In the genomic region with DNA sequence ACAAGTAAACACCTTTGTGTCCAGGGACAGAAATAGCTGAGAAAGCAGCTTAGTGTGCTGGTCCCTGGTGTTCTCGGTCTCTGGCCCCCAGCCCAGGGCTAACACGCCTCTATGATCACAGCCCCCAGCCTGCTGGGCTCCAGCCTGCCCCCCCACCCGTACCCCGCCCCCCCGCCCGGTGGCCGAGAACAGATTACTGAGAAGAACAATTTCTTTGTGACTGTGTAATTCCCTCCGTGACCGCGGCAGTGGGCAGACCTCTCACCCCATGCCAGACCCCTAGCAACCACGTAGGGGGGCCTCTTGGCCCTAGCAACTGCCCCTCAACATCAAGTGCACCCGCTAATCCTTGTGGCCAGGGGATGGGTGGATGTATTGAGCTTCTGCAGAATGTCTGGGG, we compare ENCODE assay signal across 19 mouse cellular contexts. TPM values are rescaled to one million over a fixed set of nuclear protein-coding genes. Genes with fewer than 3 reads are reported as not detected.
A peak's percentile ranks its signal among the peaks of the same experiment; 100 is the strongest.
DNase-seq lines count a peak whose midpoint lies in the region; ATAC-seq and TF ChIP-seq lines count a peak whose summit lies in the region.
"Had no signal": no experiment of that assay in that cellular context is flagged by ENCODE, and none has a peak within 500 bp of the region (broad histone marks: within the 10 kb centered on the region; RNA-seq: fewer than 3 reads in every experiment).

No protein-coding gene starts in this region.

- TF ChIP-seq CTCF in midbrain, postnatal 0 days (IDR thresholded peaks at IDR 0.05) = no peak
- no peak for TF ChIP-seq CTCF in hindbrain, postnatal 0 days (IDR thresholded peaks at IDR 0.05; ENCODE audit: low read depth)
- no peak for TF ChIP-seq CTCF in testis, adult 2 months (IDR thresholded peaks at IDR 0.05; ENCODE audit: control insufficient read depth, insufficient read depth, insufficient replicate concordance, low read depth, low read length)

- no peaks in the 10 kb centered on the region for H3K9me3 ChIP-seq in midbrain, embryonic 11.5 days (ENCODE audit: control insufficient read depth, low read length)
- H3K9me3 ChIP-seq in midbrain, postnatal 0 days (ENCODE audit: low read length) = no peaks in the 10 kb centered on the region
- no peaks in the 10 kb centered on the region for H3K9me3 ChIP-seq in hindbrain, postnatal 0 days (ENCODE audit: low read length)
- H3K9me3 ChIP-seq: forebrain, embryonic 15.5 days; heart, embryonic 15.5 days; limb, embryonic 15.5 days; liver, embryonic 15.5 days had no signal

- no peak overlapping the region for H3K27ac ChIP-seq in midbrain, embryonic 11.5 days (ENCODE audit: low read depth, low read length)
- no peak overlapping the region for H3K27ac ChIP-seq in midbrain, postnatal 0 days (ENCODE audit: low read depth, low read length)
- H3K27ac ChIP-seq in hindbrain, postnatal 0 days = peak overlapping the region; percentile 20; the same call in 1 of the 2 replicates
- H3K27ac ChIP-seq in testis, adult 2 months (ENCODE audit: control insufficient read depth, insufficient read depth, low read depth, low read length) = peak overlapping the region; percentile 56
- H3K27ac ChIP-seq: forebrain, embryonic 15.5 days; limb, embryonic 15.5 days; liver, embryonic 15.5 days; macrophage; neural tube, embryonic 12.5 days had no signal

- H3K27me3 ChIP-seq in midbrain, embryonic 11.5 days (ENCODE audit: control insufficient read depth, insufficient read depth, low read length) = peaks cover 50% of the 10 kb centered on the region
- H3K27me3 ChIP-seq in midbrain, postnatal 0 days (ENCODE audit: insufficient read depth, low read length) = no peaks in the 10 kb centered on the region
- no peaks in the 10 kb centered on the region for H3K27me3 ChIP-seq in hindbrain, postnatal 0 days (ENCODE audit: insufficient read depth, low read length)
- H3K27me3 ChIP-seq in testis, adult 2 months (ENCODE audit: control insufficient read depth, insufficient read depth, low read length) = no peaks in the 10 kb centered on the region
- H3K27me3 ChIP-seq: CH12.LX; forebrain, embryonic 15.5 days; heart, embryonic 15.5 days; limb, embryonic 15.5 days; liver, embryonic 15.5 days had no signal

- H3K4me3 ChIP-seq in midbrain, embryonic 11.5 days (ENCODE audit: low read depth, low read length) = no peak overlapping the region
- no peak overlapping the region for H3K4me3 ChIP-seq in midbrain, postnatal 0 days (ENCODE audit: low read depth, low read length)
- no peak overlapping the region for H3K4me3 ChIP-seq in hindbrain, postnatal 0 days (ENCODE audit: low read length)
- H3K4me3 ChIP-seq in testis, adult 2 months (ENCODE audit: control insufficient read depth, low read depth, low read length) = no peak overlapping the region
- H3K4me3 ChIP-seq: forebrain, embryonic 15.5 days; heart, embryonic 15.5 days; limb, embryonic 15.5 days; liver, embryonic 15.5 days; neural tube, embryonic 12.5 days had no signal

- DNase-seq in heart, adult 11 months = peak; percentile 92
- no peak for DNase-seq in heart, adult 9 months (ENCODE audit: low spot score in 2 of 2)
- no peak for DNase-seq in midbrain, embryonic 11.5 days (ENCODE audit: low spot score, missing footprints)
- no peak for DNase-seq in midbrain, postnatal 0 days (ENCODE audit: low spot score)
- no peak for DNase-seq in hindbrain, postnatal 0 days (ENCODE audit: low spot score)
- no peak for DNase-seq in urinary bladder, postnatal 36 days (ENCODE audit: low spot score in 2 of 2)
- DNase-seq: cerebellum, adult 2 months; cerebellum, postnatal 36 days; gastrocnemius, postnatal 36 days; kidney, adult 11 months had no signal

- H3K9ac ChIP-seq in midbrain, embryonic 11.5 days (ENCODE audit: low read length) = no peak overlapping the region
- no peak overlapping the region for H3K9ac ChIP-seq in midbrain, postnatal 0 days (replicated peaks; ENCODE audit: low read length, poor library complexity, severe bottlenecking)
- H3K9ac ChIP-seq in hindbrain, postnatal 0 days (replicated peaks; ENCODE audit: low read length) = no peak overlapping the region; the same call in 1 of the 2 replicates
- H3K9ac ChIP-seq: forebrain, embryonic 15.5 days; heart, embryonic 15.5 days; limb, embryonic 15.5 days; liver, embryonic 15.5 days; neural tube, embryonic 12.5 days had no signal

- peaks cover 11% of the 10 kb centered on the region for H3K36me3 ChIP-seq in midbrain, embryonic 11.5 days (ENCODE audit: control insufficient read depth, insufficient read depth, low read length)
- H3K36me3 ChIP-seq in midbrain, postnatal 0 days (ENCODE audit: insufficient read depth, low read length) = peaks cover 26% of the 10 kb centered on the region
- peaks cover 32% of the 10 kb centered on the region; the same call in 1 of the 2 replicates for H3K36me3 ChIP-seq in hindbrain, postnatal 0 days (ENCODE audit: insufficient read depth, low read length)
- no peaks in the 10 kb centered on the region; the same call in 1 of the 2 replicates for H3K36me3 ChIP-seq in testis, adult 2 months (ENCODE audit: control insufficient read depth, insufficient read depth, low read length)

- no peak overlapping the region for H3K4me2 ChIP-seq in midbrain, embryonic 11.5 days
- no peak overlapping the region for H3K4me2 ChIP-seq in midbrain, postnatal 0 days (ENCODE audit: low read depth, low read length, poor library complexity, severe bottlenecking)
- no peak overlapping the region for H3K4me2 ChIP-seq in hindbrain, postnatal 0 days (ENCODE audit: low read depth, low read length)
- H3K4me2 ChIP-seq: forebrain, embryonic 15.5 days; heart, embryonic 15.5 days; limb, embryonic 15.5 days; liver, embryonic 15.5 days; neural tube, embryonic 12.5 days had no signal

- WGBS in midbrain, embryonic 11.5 days = 18% methylated on average over 12 of the region's 12 CpGs
- 13% methylated on average over 12 of the region's 12 CpGs for WGBS in midbrain, postnatal 0 days
- WGBS in hindbrain, postnatal 0 days = 25% methylated on average over 12 of the region's 12 CpGs

- H3K4me1 ChIP-seq in midbrain, embryonic 11.5 days (ENCODE audit: control insufficient read depth, insufficient read depth, low read length) = peaks cover 34% of the 10 kb centered on the region
- H3K4me1 ChIP-seq in midbrain, postnatal 0 days (ENCODE audit: insufficient read depth, low read length) = no peaks in the 10 kb centered on the region
- H3K4me1 ChIP-seq in hindbrain, postnatal 0 days (ENCODE audit: insufficient read depth, low read length) = no peaks in the 10 kb centered on the region
- no peaks in the 10 kb centered on the region; the same call in 1 of the 2 replicates for H3K4me1 ChIP-seq in testis, adult 2 months (ENCODE audit: control insufficient read depth, insufficient read depth, low read length)
- H3K4me1 ChIP-seq: forebrain, embryonic 15.5 days had no signal

- ATAC-seq in midbrain, embryonic 11.5 days (ENCODE audit: low FRiP score) = peak; percentile 49
- ATAC-seq in midbrain, postnatal 0 days (ENCODE audit: low FRiP score) = no peak
- ATAC-seq in hindbrain, postnatal 0 days = peak; percentile 38; the same call in 1 of the 2 replicates
- no peak for ATAC-seq in megakaryocyte, adult 5-6 weeks (ENCODE audit: poor library complexity, severe bottlenecking)
- ATAC-seq: forebrain, embryonic 15.5 days had no signal

- TF ChIP-seq POLR2A in testis, adult 2 months (IDR thresholded peaks at IDR 0.05; ENCODE audit: control insufficient read depth, low read depth, low read length) = no peak

RNA-seq across cellular contexts. Expression of a gene that starts 19.8 kb away (rescaled TPM):
- 47.7 and 54.3 TPM in 2 replicates for polyA plus RNA-seq in midbrain, embryonic 11.5 days (2014; fragmentation: Nextera tagmentation; extraction: Ambion mirVana)
- total RNA-seq in midbrain, postnatal 0 days (2014; rRNA removed) = 15.7 and 20.9 TPM in 2 replicates
- 83.7 and 84.4 TPM in 2 replicates for polyA plus RNA-seq in midbrain, postnatal 0 days (2015; fragmentation: Nextera tagmentation; extraction: Ambion mirVana)
- 20.9 and 23.0 TPM in 2 replicates for total RNA-seq in hindbrain, postnatal 0 days (2014; rRNA removed)
- polyA plus RNA-seq in hindbrain, postnatal 0 days (2015; fragmentation: Nextera tagmentation; extraction: Ambion mirVana) = 86.4 and 90.7 TPM in 2 replicates
- 21.2 and 25.0 TPM in 2 replicates for polyA plus RNA-seq in testis, adult 2 months (2012; rRNA removed)
- 22.6 and 23.8 TPM in 2 replicates for total RNA-seq in megakaryocyte, adult 5-6 weeks (2015)
- total RNA-seq in megakaryocyte, adult 5-6 weeks (2017) = 13.5 and 15.3 TPM in 2 replicates

RNA-seq across cellular contexts. Expression of a gene that starts 19.9 kb away (rescaled TPM):
- 14.3 and 16.5 TPM in 2 replicates for polyA plus RNA-seq in midbrain, embryonic 11.5 days (2014; fragmentation: Nextera tagmentation; extraction: Ambion mirVana)
- 9.9 and 12.1 TPM in 2 replicates for total RNA-seq in midbrain, postnatal 0 days (2014; rRNA removed)
- polyA plus RNA-seq in midbrain, postnatal 0 days (2015; fragmentation: Nextera tagmentation; extraction: Ambion mirVana) = 8.9 and 10.4 TPM in 2 replicates
- total RNA-seq in hindbrain, postnatal 0 days (2014; rRNA removed) = 17.0 and 17.3 TPM in 2 replicates
- polyA plus RNA-seq in hindbrain, postnatal 0 days (2015; fragmentation: Nextera tagmentation; extraction: Ambion mirVana) = 11.0 and 11.1 TPM in 2 replicates
- 61.0 and 70.6 TPM in 2 replicates for polyA plus RNA-seq in testis, adult 2 months (2012; rRNA removed)
- 3.2 and 3.7 TPM in 2 replicates for total RNA-seq in megakaryocyte, adult 5-6 weeks (2015)
- 6.7 and 7.4 TPM in 2 replicates for total RNA-seq in megakaryocyte, adult 5-6 weeks (2017)

Comparison
In these comparisons a context has a peak if more than half of its experiments do, and no peak if none do; other contexts are left out.
1. ATAC-seq: peak in midbrain, embryonic 11.5 days (single experiment) and hindbrain, postnatal 0 days (single experiment); none in midbrain, postnatal 0 days (single experiment) and megakaryocyte, adult 5-6 weeks (single experiment).
2. H3K27ac ChIP-seq: peak in hindbrain, postnatal 0 days (single experiment) and testis, adult 2 months (single experiment); none in midbrain, embryonic 11.5 days (single experiment) and midbrain, postnatal 0 days (single experiment).